Mouse (Mus musculus): ENCODE results near the gene Lrrc43. TPM values are rescaled to one million over a fixed set of nuclear protein-coding genes. Genes with fewer than 3 reads are reported as not detected.

The Lrrc43 gene
- polyA plus RNA-seq, 1 experiment from 2014 or later, result 0.83 TPM

Small RNA genes lying within 50 kb of the gene (microRNA-seq; reads per million reads assigned to microRNA genes)
- 1.5 reads per million for gene Mir7647

Other genes with a start within 250 kb of the Lrrc43 start
- gene Wdr66, start 237.2 kb upstream of the Lrrc43 start, polyA plus RNA-seq (2015; fragmentation: Nextera tagmentation; extraction: Ambion mirVana), result 2.7 TPM in 2 replicates
- gene Bcl7a, start 145.5 kb upstream of the Lrrc43 start, polyA plus RNA-seq (2015; fragmentation: Nextera tagmentation; extraction: Ambion mirVana), result 80.6 and 89.3 TPM in 2 replicates
- 16.9 and 17.0 TPM in 2 replicates for gene Mlxip, start 94.5 kb upstream of the Lrrc43 start, polyA plus RNA-seq (2015; fragmentation: Nextera tagmentation; extraction: Ambion mirVana)
- not detected in 2 replicates for gene Il31, start 184 bp downstream of the Lrrc43 start, polyA plus RNA-seq (2015; fragmentation: Nextera tagmentation; extraction: Ambion mirVana)
- gene B3gnt4, start 21.2 kb downstream of the Lrrc43 start, polyA plus RNA-seq (2015; fragmentation: Nextera tagmentation; extraction: Ambion mirVana), result 0.87 and 1.7 TPM in 2 replicates
- 113 and 119 TPM in 2 replicates for gene Diablo, start 34.9 kb downstream of the Lrrc43 start, polyA plus RNA-seq (2015; fragmentation: Nextera tagmentation; extraction: Ambion mirVana)
- gene Gm49027, start 36.2 kb downstream of the Lrrc43 start, polyA plus RNA-seq (2015; fragmentation: Nextera tagmentation; extraction: Ambion mirVana), result 3.8 and 4.0 TPM in 2 replicates
- gene Vps33a, start 83.7 kb downstream of the Lrrc43 start, polyA plus RNA-seq (2015; fragmentation: Nextera tagmentation; extraction: Ambion mirVana), result 41.2 and 42.3 TPM in 2 replicates
- gene Clip1, start 195.3 kb downstream of the Lrrc43 start, polyA plus RNA-seq (2015; fragmentation: Nextera tagmentation; extraction: Ambion mirVana), result 80.0 and 84.5 TPM in 2 replicates
- gene Zcchc8, start 231.8 kb downstream of the Lrrc43 start, polyA plus RNA-seq (2015; fragmentation: Nextera tagmentation; extraction: Ambion mirVana), result 83.7 and 87.8 TPM in 2 replicates

Data from forebrain, embryonic 15.5 days (tissue).